Mouse (Mus musculus) erythroblast, embryonic 14.5 days (primary cell): ENCODE measurements at regions not wholly inside any gene's neighbourhood (a gene's known extent, or its start where the extent isn't known, plus 50 kb on each side); places are given as distances from the start of the nearest gene placed in this dataset.

ENCODE experiments used
- GATA1 ChIP-seq: IDR thresholded peaks from 2 replicates; pipeline ENCODE4 v1.6.1; 2012; ENCODE audit warnings: low read length, inconsistent platforms, mixed read lengths
- TAL1 ChIP-seq: IDR thresholded peaks from 3 replicates; pipeline ENCODE4 v1.6.1; 2012; ENCODE audit warnings: low read length, inconsistent platforms, mixed read lengths

DNA sequence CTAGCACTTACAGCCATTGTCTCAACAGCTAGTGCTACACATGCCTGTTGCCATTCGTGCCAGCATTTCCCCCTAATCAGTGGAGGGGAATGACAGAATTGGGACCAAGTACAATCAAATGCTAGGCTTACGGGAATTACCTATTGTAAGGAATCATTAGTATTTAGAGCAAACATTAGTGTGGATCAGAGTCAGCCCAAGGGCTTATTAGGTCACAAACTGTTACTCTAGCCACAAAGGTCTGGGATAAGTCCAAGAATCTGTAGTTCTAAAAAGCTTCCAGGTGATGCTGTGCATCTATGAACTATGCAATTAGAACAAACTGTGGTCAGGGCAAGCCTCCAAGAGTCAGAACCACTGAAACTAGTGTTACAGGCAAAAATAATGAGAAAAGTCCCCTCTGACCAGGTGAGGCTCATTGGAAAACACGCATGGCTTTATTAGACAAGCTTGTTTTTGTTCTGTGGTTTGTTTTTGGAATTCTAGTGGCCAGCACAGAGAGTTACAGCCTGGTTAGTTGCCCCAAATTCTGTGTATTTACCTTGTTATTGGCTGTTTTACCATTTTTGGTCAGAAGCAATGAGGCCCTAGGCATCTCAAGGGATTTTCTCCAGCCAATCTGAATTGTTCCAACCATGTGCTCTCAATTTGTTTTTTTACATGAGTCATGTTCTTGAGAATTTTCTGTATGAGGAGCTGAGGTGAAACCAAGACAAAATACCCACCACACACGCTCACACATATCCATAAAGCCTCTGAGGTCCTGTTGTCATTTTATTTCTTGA lies 319.0 kb upstream of the Ube2e3 start:
- TF ChIP-seq GATA1 (no peak), TAL1 (no peak)
